Mouse (Mus musculus) midbrain, embryonic 12.5 days (tissue): ENCODE data around the gene Cln5. TPM values are rescaled to one million over a fixed set of nuclear protein-coding genes. Genes with fewer than 3 reads are reported as not detected.

Source experiments
- ATAC-seq: fragments of 200-750 bp; cut with Nextera tagmentation; 2 replicates; pipeline ENCODE4 v1.8.0; 2017; ENCODE audit warnings: low read depth, moderate TSS enrichment, moderate library complexity; ENCODE audit not compliant: low FRiP score
- H3K27ac ChIP-seq: fragments of 300-500 bp; sonication (generic); replicated peaks from 2 replicates; pipeline ENCODE4 v1.5.1; 2016; ENCODE audit warnings: mild to moderate bottlenecking
- H3K27me3 ChIP-seq: fragments of 300-500 bp; sonication (generic); 2 replicates; pipeline ENCODE4 v1.6.1; 2016; ENCODE audit warnings: mild to moderate bottlenecking
- H3K36me3 ChIP-seq: fragments of 300-500 bp; sonication (generic); 2 replicates; pipeline ENCODE4 v1.6.1; 2016
- H3K4me1 ChIP-seq: fragments of 300-500 bp; sonication (generic); 2 replicates; pipeline ENCODE4 v1.6.1; 2016
- H3K4me2 ChIP-seq: fragments of 300-500 bp; sonication (generic); replicated peaks from 2 replicates; pipeline ENCODE4 v1.6.1; 2016; ENCODE audit warnings: mild to moderate bottlenecking, moderate library complexity
- H3K4me3 ChIP-seq: fragments of 300-500 bp; sonication (generic); 2 replicates; pipeline ENCODE4 v1.5.1; 2016; ENCODE audit warnings: mild to moderate bottlenecking
- H3K9ac ChIP-seq: fragments of 300-500 bp; sonication (generic); replicated peaks from 2 replicates; pipeline ENCODE4 v1.6.1; 2016; ENCODE audit warnings: mild to moderate bottlenecking, moderate library complexity
- H3K9me3 ChIP-seq: fragments of 300-500 bp; sonication (generic); 2 replicates; pipeline ENCODE4 v1.6.1; 2016; ENCODE audit warnings: mild to moderate bottlenecking
- WGBS: fragments of 180-500 bp; shearing (Covaris S2); methylation state at CpG from one replicate; pipeline ENCODE4 v1.1.7; 2016; 5-methylcytosine and 5-hydroxymethylcytosine counted together
- polyA plus RNA-seq: library from polyadenylated mRNA; unstranded; fragments of >200 nt; fragmentation: Nextera tagmentation; extraction: Ambion mirVana; gene quantifications from 2 replicates; pipeline ENCODE4 v1.2.1, GENCODE M21; 2016

Gene Cln5
- polyA plus RNA-seq, 1 experiment from 2014 or later: 21.9 TPM

DNA sequence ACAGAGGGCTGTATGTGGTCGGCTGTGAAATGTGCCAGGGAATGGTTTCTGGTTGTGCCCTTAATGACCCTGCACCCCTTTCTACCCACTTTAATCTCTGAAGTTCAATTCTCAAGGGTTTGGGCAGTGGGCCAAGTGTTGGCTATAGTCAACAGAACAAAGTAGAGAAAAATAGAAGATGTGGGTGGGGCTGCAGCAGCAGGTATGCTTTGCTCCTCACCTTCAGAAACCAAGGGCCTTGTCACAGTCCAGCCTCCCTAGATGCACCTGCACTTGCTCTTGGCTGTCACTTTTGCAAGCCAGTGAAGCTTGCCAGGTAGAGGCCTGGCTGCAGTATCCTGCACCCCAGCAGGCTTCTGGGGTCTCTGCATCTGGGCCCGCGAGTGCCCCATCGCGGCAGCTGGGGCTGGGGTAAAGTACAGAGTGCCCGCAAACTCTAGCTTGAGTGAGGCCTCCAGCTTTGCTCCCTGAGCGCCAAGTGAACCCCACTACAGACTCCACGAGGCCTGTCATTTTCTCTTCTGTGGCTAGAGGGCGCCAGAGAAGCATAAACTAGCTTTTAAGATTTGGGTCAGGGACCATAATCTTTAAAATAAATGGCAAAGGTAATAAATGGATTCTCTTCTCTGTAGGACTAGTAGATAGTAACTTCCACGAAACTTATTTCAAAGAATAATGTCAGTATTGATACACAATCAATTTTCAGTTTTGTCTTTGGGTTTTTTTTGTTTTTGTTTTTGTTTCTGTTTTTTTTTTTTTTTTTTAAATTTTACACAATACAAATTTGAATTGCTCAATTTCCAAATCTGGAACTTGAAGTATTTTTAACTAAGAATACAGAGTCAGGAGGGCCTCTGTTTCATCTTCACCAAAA, 4.5 kb upstream of the Cln5 start:
- Histone ChIP-seq H3K4me3 (no peak overlapping the region), H3K4me2 (no peak overlapping the region), H3K27me3 (no peaks in the 10 kb centered on the region), H3K27ac (no peak overlapping the region), H3K9ac (no peak overlapping the region), H3K36me3 (no peaks in the 10 kb centered on the region), H3K4me1 (peaks cover 4% of the 10 kb centered on the region; the same call in 1 of the 2 replicates), H3K9me3 (no peaks in the 10 kb centered on the region)
- ATAC-seq: no peak
- WGBS: 13% methylated on average over 10 of the region's 10 CpGs

DNA sequence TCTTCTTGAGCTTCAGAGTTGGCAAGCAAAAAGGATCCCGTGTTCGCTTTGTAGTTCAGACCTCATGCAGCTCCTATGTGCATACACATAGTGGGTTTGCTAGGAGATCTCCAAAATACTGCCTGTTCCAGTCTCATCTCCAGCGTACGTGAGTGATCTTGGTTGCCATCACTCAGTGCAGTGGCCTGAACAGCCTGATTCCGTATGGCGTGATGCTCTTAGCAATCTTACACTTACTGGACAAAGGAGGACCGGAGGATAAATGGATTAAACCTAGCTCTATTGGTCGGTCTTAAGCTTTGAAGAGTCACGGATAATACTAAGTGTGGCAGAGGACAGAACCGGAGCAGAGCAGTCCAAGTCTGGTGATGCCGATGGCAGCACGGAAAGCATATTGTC, 552 bp upstream of the Cln5 start:
- Histone ChIP-seq H3K4me2 (peak overlapping the region; percentile 76), H3K9me3 (no peaks in the 10 kb centered on the region), H3K27ac (peak overlapping the region; percentile 74), H3K36me3 (no peaks in the 10 kb centered on the region; the same call in 1 of the 2 replicates), H3K9ac (peak overlapping the region; percentile 73), H3K27me3 (no peaks in the 10 kb centered on the region), H3K4me3 (peak overlapping the region; percentile 65), H3K4me1 (peaks cover 9% of the 10 kb centered on the region; the same call in 1 of the 2 replicates)
- peak; percentile 71 for ATAC-seq
- WGBS: 9% methylated on average over 12 of the region's 12 CpGs

DNA sequence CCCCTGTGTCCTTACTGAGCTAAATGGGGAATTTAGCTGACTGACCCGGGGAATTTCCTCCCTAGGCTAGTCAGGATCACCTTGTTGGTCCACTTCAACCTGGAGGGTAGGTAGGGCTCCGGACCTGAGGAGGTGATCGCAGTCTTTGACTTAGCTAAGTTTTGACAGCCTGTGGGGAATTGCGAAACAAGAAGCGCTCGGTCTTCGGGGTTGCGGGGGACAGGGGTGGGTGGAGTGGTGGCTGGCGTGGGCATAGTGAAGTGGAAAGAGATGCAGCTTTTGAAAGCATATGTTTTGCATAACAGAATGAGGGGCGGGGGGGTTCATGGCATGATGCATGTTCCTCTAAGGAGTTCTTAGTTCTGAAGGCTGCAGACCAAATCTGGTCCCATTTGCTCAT, 774 bp downstream of the Cln5 start:
- 6% methylated on average over 10 of the region's 10 CpGs for WGBS
- ATAC-seq: no peak
- Histone ChIP-seq H3K4me3 (peak overlapping the region; percentile 65), H3K9ac (peak overlapping the region; percentile 73), H3K27ac (peak overlapping the region; percentile 74; the same call in 1 of the 2 replicates), H3K36me3 (peaks cover 9% of the 10 kb centered on the region; the same call in 1 of the 2 replicates), H3K9me3 (no peaks in the 10 kb centered on the region), H3K4me1 (peaks cover 6% of the 10 kb centered on the region; the same call in 1 of the 2 replicates), H3K27me3 (no peaks in the 10 kb centered on the region), H3K4me2 (peak overlapping the region; percentile 76)

DNA sequence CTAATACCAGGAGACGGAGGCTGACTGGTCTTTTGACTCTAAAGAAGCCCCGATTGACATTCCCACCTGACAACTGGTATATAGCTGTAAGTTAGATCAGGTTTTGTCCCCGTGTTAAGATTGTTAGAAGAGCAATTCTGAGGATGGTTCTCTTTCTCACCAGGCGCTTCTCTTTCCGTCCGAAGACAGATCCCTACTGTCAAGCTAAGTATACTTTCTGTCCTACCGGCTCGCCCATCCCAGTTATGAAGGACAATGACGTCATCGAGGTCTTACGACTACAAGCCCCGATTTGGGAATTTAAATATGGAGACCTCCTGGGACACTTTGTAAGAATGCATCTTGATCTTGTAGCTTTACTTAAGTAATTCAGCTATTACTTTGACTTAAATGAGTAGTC, 1.5 kb downstream of the Cln5 start:
- ATAC-seq: no peak
- Histone ChIP-seq H3K27ac (no peak overlapping the region), H3K27me3 (no peaks in the 10 kb centered on the region), H3K9ac (no peak overlapping the region), H3K4me1 (peaks cover 6% of the 10 kb centered on the region; the same call in 1 of the 2 replicates), H3K4me2 (no peak overlapping the region), H3K4me3 (no peak overlapping the region), H3K36me3 (peaks cover 9% of the 10 kb centered on the region; the same call in 1 of the 2 replicates), H3K9me3 (no peaks in the 10 kb centered on the region)
- WGBS: 92% methylated on average over 12 of the region's 12 CpGs

DNA sequence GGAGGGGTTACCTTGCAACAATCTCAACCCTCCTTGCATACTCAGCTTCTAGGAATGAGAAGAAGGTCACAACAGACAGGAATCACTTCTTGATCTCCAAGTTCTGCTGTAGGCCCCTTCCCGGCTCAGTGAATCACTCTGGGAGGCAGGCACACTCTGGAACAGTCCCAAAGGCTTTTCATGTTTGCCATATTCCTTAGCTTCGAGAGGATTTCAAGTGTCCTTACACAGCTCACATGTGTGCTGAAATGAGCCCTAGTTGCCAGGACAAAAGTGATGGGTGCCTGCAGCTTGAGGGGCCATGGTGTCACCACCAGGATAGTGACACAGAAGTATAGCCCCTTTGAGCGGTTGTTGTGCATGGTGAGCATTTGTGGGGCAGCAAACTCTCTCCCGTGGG, 2.7 kb downstream of the Cln5 start:
- H3K4me3 ChIP-seq: no peak overlapping the region
- H3K9ac ChIP-seq: no peak overlapping the region
- H3K4me1 ChIP-seq: peaks cover 6% of the 10 kb centered on the region; the same call in 1 of the 2 replicates
- H3K9me3 ChIP-seq: no peaks in the 10 kb centered on the region
- 92% methylated on average over 4 of the region's 4 CpGs for WGBS
- no peaks in the 10 kb centered on the region for H3K27me3 ChIP-seq
- H3K36me3 ChIP-seq: peaks cover 12% of the 10 kb centered on the region; the same call in 1 of the 2 replicates
- no peak for ATAC-seq
- no peak overlapping the region for H3K4me2 ChIP-seq
- no peak overlapping the region for H3K27ac ChIP-seq

DNA sequence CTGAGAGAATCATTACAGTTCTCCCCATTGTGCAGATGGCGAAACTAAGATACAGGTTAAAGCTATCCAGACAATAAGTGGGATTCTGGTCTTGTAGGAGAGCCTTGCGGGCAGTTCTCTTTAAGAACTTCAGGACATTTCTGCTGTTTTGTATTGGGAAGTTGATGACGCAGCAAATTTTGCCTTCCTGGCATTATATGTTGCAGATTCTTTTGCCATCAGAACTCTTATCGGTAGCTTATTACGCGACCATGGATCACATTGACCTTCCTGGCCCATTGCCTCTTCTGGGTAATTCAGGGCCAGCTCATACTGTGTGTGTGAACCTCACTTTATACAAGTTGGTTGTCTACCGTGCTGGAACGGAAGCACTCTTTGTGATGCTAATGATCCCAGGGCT, 3.8 kb downstream of the Cln5 start:
- Histone ChIP-seq H3K27me3 (no peaks in the 10 kb centered on the region), H3K4me1 (peaks cover 6% of the 10 kb centered on the region; the same call in 1 of the 2 replicates), H3K9me3 (no peaks in the 10 kb centered on the region), H3K4me3 (no peak overlapping the region), H3K27ac (no peak overlapping the region), H3K36me3 (peaks cover 17% of the 10 kb centered on the region; the same call in 1 of the 2 replicates), H3K9ac (no peak overlapping the region), H3K4me2 (no peak overlapping the region)
- WGBS: 83% methylated on average over 8 of the region's 8 CpGs
- ATAC-seq: no peak

DNA sequence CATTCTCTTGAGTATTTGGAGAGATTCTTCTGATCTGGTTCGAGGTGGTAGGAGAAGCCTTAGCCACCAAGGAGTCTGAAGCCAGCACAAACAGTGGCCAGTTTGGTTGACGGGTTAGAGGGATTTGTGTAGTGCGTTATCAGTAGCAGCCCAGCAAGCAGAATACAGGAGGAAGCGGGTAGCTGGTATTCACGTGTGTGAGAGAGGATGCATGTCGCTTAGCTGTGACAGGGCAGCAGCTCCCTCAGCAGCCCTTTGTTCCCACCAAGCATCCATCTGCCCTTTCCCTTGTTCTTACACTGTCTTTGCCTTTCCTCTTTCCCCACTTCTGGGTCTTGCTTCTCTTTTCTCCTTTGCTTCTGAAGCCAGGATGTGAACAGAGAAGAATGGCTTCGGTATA, 5.2 kb downstream of the Cln5 start:
- 61% methylated on average over 7 of the region's 7 CpGs for whole genome bisulfite sequencing
- Histone ChIP-seq H3K27ac (no peak overlapping the region), H3K9me3 (no peaks in the 10 kb centered on the region), H3K4me2 (no peak overlapping the region), H3K36me3 (peaks cover 28% of the 10 kb centered on the region; the same call in 1 of the 2 replicates), H3K27me3 (no peaks in the 10 kb centered on the region), H3K4me3 (no peak overlapping the region), H3K9ac (no peak overlapping the region), H3K4me1 (peaks cover 6% of the 10 kb centered on the region; the same call in 1 of the 2 replicates)
- no peak for ATAC-seq

DNA sequence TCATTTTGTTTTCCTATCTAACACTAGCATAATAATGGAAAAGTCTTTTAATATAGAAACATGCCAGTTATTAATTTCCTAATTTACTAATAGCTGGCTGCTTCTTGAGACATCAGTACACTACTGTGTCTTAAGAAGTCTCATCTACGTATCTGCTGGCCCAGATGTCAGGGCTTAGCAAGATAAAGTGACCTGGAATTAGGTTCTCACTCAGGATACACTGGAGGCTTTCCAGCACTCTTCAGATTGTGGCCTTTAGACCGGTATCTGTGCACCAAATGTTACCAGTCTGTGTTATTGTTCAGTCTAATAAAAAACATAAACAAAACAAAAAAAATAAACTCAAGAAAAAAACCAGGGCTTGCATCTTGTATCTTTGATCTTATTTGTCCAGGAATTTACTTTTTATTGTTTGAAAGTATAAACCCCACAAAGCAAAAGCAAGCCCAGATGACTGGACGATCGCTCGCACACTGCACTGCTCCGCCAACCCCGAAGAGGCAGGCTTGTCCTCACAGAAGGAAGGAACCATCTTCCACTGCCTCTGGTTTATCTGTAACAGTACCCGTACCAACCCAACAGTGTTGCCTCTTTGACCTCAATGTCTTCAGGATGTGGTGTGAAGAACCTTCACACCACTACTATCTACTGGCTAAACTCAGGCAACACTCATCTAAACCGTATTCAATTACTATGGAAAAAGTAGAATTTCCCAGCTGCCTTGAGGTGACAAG, 7.4 kb downstream of the Cln5 start:
- Histone ChIP-seq H3K4me2 (no peak overlapping the region), H3K4me1 (no peaks in the 10 kb centered on the region), H3K27ac (no peak overlapping the region), H3K36me3 (peaks cover 31% of the 10 kb centered on the region; the same call in 1 of the 2 replicates), H3K27me3 (no peaks in the 10 kb centered on the region), H3K4me3 (no peak overlapping the region), H3K9ac (no peak overlapping the region), H3K9me3 (no peaks in the 10 kb centered on the region)
- no peak for ATAC-seq
- 93% methylated on average over 9 of the region's 9 CpGs for WGBS

DNA sequence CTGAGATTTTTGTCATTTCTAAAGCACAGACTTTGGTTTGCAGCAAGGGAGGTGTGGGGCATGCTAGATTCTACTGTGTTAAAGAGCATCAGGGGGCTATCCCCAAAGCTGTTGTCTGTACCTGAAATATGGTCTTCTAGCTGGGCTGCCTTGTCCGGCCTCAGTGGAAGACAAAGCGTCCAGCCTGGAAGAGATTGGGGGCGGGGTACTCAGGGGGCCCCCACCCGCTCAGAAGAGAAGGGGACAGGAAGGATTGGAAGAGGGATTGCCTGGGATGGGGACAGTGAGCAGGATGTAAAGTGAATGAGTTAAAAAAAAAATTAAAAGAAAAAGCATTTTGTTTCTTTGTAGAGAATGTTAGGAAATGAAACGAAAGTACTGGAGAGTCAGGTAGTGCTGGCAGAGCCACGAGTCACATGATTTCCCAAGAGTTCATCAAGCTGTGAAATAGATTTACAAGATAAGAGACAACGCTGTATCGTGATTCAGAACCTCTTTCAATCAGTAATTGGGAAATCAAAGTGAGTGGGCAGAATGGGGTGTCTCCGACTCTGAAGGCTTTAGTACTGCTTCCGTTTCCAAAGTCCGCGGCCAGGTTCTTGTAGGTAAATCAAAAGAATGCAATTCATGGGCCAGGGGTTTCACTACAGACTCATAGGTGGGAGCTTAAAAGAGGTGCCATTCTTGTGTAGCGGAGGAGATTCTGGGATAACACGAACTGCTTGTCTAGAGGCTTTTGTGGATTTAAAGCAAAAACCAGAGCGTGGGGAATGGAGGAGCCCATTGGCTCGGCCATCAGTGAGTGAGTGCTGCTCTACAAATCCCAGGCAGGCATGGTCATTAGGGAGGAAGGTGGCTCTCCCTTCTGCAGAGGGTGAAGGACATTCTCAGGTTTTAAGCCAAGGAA, 8.2 kb downstream of the Cln5 start:
- Histone ChIP-seq H3K9me3 (no peaks in the 10 kb centered on the region), H3K27me3 (no peaks in the 10 kb centered on the region), H3K9ac (no peak overlapping the region), H3K4me2 (no peak overlapping the region), H3K36me3 (peaks cover 38% of the 10 kb centered on the region), H3K4me1 (no peaks in the 10 kb centered on the region), H3K27ac (no peak overlapping the region), H3K4me3 (no peak overlapping the region)
- WGBS: 91% methylated on average over 16 of the region's 16 CpGs
- ATAC-seq: no peak

DNA sequence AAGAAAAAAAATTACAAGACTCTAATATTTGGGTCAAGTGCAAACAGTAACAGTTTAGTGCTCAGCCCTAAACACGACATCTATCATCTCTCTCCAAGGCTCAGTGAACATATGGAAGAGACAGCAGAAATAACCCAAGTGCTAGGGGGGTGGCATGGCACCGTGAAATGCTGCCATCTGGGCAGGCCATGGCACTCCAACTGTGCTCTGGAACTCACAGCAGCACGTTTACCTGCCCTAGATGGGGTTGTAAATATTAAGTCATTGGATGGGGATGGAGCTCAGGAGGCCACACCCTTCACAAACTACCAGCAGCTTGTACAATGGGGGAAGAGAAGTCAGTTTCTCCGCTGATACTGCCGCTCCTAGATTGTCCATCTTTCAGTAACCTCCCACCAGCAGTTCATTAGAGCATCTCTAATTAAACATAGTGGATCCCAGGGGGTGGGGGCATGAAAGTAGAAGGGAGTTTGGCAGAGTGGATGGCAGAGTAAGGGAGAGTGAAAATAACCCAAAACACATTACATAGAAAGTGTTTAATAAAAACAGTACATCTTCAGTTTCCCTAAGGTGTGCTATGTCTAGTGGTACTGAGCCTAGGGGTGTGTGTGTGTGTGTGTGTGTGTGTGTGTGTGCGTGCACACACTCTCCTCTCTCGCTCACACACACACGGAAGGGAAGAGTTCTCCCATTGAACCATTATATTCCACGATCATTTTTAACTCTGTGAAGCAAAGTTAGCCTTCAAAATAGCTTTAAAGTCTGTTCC, 9.4 kb downstream of the Cln5 start:
- ATAC-seq: no peak; the same call in 1 of the 2 replicates
- Histone ChIP-seq H3K4me3 (no peak overlapping the region), H3K27ac (no peak overlapping the region), H3K27me3 (no peaks in the 10 kb centered on the region), H3K9ac (no peak overlapping the region), H3K36me3 (peaks cover 42% of the 10 kb centered on the region), H3K4me2 (no peak overlapping the region), H3K4me1 (no peaks in the 10 kb centered on the region), H3K9me3 (no peaks in the 10 kb centered on the region)
- 91% methylated on average over 9 of the region's 9 CpGs for WGBS
